Mouse (Mus musculus): ENCODE measurements around the gene Olfr520.
A peak's percentile ranks its signal among the peaks of the same experiment; 100 is the strongest.
"Not testable (repeated sequence)": the region's sequence is repeated elsewhere in the genome, so short reads cannot be mapped to it uniquely, and the experiment has no call there.

Olfr520 gene

GRCm38 (mm10) chr7:99712431-99712830 lies 17.6 kb upstream of the Olfr520 start:
- no peak for DNase-seq

- no peak for DNase-seq
Observed at GRCm38 (mm10) chr7:99716536-99716935, 13.5 kb upstream of the Olfr520 start.

- no peak for DNase-seq
Observed at GRCm38 (mm10) chr7:99734612-99735011, 4.5 kb downstream of the Olfr520 start.

- DNase-seq = not testable (repeated sequence)
Observed at GRCm38 (mm10) chr7:99735491-99735890, 5.4 kb downstream of the Olfr520 start.

- DNase-seq = no peak
Observed at GRCm38 (mm10) chr7:99739276-99739675, 9.2 kb downstream of the Olfr520 start.

- no peak for DNase-seq
Observed at GRCm38 (mm10) chr7:99763207-99763606, 33.1 kb downstream of the Olfr520 start, which contains the start of gene Olfr521. Gene Olfr521 (plus strand): TSS chr7:99763507.

GRCm38 (mm10) chr7:99781385-99781784 lies 51.3 kb downstream of the Olfr520 start:
- peak; percentile 12 for DNase-seq

- no peak for DNase-seq
Observed at GRCm38 (mm10) chr7:99781916-99782315, 51.8 kb downstream of the Olfr520 start.

- no peak for DNase-seq
Observed at GRCm38 (mm10) chr7:99783421-99783820, 53.3 kb downstream of the Olfr520 start.

GRCm38 (mm10) chr7:99785553-99785952 lies 55.5 kb downstream of the Olfr520 start:
- DNase-seq = no peak
